Mouse (Mus musculus) liver, embryonic 15.5 days (tissue): Measurements from ENCODE around the gene Sart1. TPM values are rescaled to one million over a fixed set of nuclear protein-coding genes. Genes with fewer than 3 reads are reported as not detected.
"Not testable (repeated sequence)": the region's sequence is repeated elsewhere in the genome, so short reads cannot be mapped to it uniquely, and the experiment has no call there.

Experiments
- ATAC-seq: fragments of 200-750 bp; cut with Nextera tagmentation; 2 replicates; pipeline ENCODE4 v1.8.0; 2017; ENCODE audit warnings: moderate number of reproducible peaks, mild to moderate bottlenecking, moderate library complexity; ENCODE audit not compliant: insufficient read depth
- H3K27ac ChIP-seq: fragments of 300-500 bp; sonication (generic); replicated peaks from 2 replicates; pipeline ENCODE4 v1.5.1; 2015; ENCODE audit warnings: mild to moderate bottlenecking, inconsistent platforms
- H3K27me3 ChIP-seq: fragments of 300-500 bp; sonication (generic); 2 replicates; pipeline ENCODE4 v1.6.1; 2015; ENCODE audit warnings: mild to moderate bottlenecking, inconsistent platforms
- H3K36me3 ChIP-seq: fragments of 300-500 bp; sonication (generic); replicated peaks from 2 replicates; pipeline ENCODE4 v1.6.1; 2015; ENCODE audit warnings: moderate library complexity, mild to moderate bottlenecking, inconsistent platforms
- H3K4me1 ChIP-seq: fragments of 300-500 bp; sonication (generic); replicated peaks from 2 replicates; pipeline ENCODE4 v1.6.1; 2015; ENCODE audit warnings: inconsistent platforms
- H3K4me2 ChIP-seq: fragments of 300-500 bp; sonication (generic); 2 replicates; pipeline ENCODE4 v1.6.1; 2015; ENCODE audit warnings: moderate library complexity, mild to moderate bottlenecking, inconsistent platforms
- H3K4me3 ChIP-seq: fragments of 300-500 bp; sonication (generic); replicated peaks from 2 replicates; pipeline ENCODE4 v1.5.1; 2015; ENCODE audit warnings: mild to moderate bottlenecking, inconsistent platforms
- H3K9ac ChIP-seq: fragments of 300-500 bp; sonication (generic); 2 replicates; pipeline ENCODE4 v1.6.1; 2015; ENCODE audit warnings: moderate library complexity, mild to moderate bottlenecking, inconsistent platforms
- H3K9me3 ChIP-seq: fragments of 300-500 bp; sonication (generic); replicated peaks from 2 replicates; pipeline ENCODE4 v1.6.1; 2016; ENCODE audit warnings: inconsistent platforms
- WGBS: fragments of 180-500 bp; shearing (Covaris S2); methylation state at CpG from one replicate; pipeline ENCODE4 v1.1.7; 2015; ENCODE audit warnings: mixed read lengths; ENCODE audit not compliant: insufficient replicate concordance; 5-methylcytosine and 5-hydroxymethylcytosine counted together
- polyA plus RNA-seq: library from polyadenylated mRNA; unstranded; fragments of >200 nt; fragmentation: Nextera tagmentation; extraction: Ambion mirVana; gene quantifications from 2 replicates; pipeline ENCODE4 v1.2.1, GENCODE M21; 2015

Sart1 gene
- polyA plus RNA-seq, 1 experiment from 2014 or later = 26.5 TPM

DNA sequence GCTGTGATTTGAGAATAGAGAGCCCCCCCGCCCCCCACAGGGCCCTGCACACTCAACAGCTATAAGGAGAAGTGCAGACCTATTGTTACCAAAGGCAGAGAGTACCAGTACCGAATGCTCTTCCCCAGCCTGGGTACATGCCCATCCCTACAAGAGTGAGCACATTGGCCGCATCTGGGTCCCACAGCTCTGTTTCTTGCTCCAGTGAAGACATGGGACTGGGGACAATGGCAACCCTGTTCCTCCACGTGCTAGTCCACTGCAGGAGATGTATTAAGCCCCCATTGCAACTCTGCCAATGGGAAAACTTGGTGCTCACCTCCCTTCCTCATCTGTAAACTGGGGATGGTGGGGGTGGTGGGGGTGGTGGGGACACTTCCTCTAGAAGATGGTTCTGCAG is 25.3 kb upstream of the Sart1 start:
- ATAC-seq = no peak
- Histone ChIP-seq H3K9ac (no peak overlapping the region), H3K4me2 (no peak overlapping the region), H3K4me1 (peaks cover 15% of the 10 kb centered on the region; the same call in 1 of the 2 replicates), H3K4me3 (no peak overlapping the region), H3K9me3 (no peaks in the 10 kb centered on the region), H3K27ac (no peak overlapping the region), H3K36me3 (peaks cover 15% of the 10 kb centered on the region; the same call in 1 of the 2 replicates), H3K27me3 (no peaks in the 10 kb centered on the region)
- WGBS = 61% methylated on average over 4 of the region's 4 CpGs

DNA sequence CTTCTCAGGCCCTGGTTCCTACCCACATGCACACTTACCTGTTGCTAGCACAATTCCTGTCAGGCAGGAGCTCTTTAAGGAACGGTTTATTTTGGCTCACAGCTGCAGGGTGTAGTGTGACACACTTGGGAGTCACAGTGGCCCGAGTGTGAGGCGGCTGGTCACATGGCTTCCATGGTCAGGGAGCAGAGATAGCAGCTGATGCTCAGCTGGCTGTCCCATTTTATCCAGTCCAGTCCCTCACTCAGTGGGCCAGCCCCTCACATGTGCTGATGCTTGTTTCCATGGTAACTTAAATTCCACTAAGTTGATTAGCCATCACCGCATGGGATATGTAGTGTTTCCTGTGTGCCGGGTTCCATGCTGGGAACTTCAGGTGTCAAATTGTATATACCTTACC is 23.5 kb upstream of the Sart1 start:
- no peak for ATAC-seq
- H3K9ac ChIP-seq = no peak overlapping the region
- no peaks in the 10 kb centered on the region for H3K9me3 ChIP-seq
- no peak overlapping the region for H3K27ac ChIP-seq
- H3K4me3 ChIP-seq = no peak overlapping the region
- H3K4me1 ChIP-seq = peaks cover 33% of the 10 kb centered on the region
- WGBS = 72% methylated on average over 5 of the region's 5 CpGs
- H3K4me2 ChIP-seq = no peak overlapping the region
- 0 out of 2 replicates have a peak, but pooled peaks cover 8% of the 10 kb centered on the region for H3K36me3 ChIP-seq
- no peaks in the 10 kb centered on the region for H3K27me3 ChIP-seq

DNA sequence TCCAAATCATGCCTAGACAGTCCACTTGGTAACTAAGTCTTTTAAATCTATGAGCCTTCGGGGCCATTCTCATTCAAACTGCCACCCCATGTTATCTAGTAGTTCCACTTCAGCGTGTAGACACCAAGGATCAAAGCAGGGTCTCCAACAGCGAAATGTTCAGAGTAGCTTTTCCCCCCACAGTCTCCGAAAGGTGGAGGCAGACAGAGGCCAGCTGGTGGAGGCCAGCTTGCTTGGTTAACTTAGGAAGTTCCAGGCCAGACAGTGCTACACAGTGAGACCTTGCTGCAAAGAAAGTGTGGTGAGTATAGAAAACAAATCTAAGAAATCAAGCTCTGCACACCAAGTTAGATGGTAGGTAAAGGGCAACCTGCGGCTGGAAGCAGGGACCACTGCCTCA is 22.1 kb upstream of the Sart1 start:
- no peak overlapping the region for H3K9ac ChIP-seq
- 0 out of 2 replicates have a peak, but pooled peaks cover 8% of the 10 kb centered on the region for H3K36me3 ChIP-seq
- 75% methylated on average over 5 of the region's 5 CpGs for WGBS
- H3K27me3 ChIP-seq = no peaks in the 10 kb centered on the region
- H3K9me3 ChIP-seq = no peaks in the 10 kb centered on the region
- H3K4me3 ChIP-seq = no peak overlapping the region
- H3K4me1 ChIP-seq = peaks cover 40% of the 10 kb centered on the region
- no peak overlapping the region for H3K27ac ChIP-seq
- ATAC-seq = no peak
- H3K4me2 ChIP-seq = no peak overlapping the region

DNA sequence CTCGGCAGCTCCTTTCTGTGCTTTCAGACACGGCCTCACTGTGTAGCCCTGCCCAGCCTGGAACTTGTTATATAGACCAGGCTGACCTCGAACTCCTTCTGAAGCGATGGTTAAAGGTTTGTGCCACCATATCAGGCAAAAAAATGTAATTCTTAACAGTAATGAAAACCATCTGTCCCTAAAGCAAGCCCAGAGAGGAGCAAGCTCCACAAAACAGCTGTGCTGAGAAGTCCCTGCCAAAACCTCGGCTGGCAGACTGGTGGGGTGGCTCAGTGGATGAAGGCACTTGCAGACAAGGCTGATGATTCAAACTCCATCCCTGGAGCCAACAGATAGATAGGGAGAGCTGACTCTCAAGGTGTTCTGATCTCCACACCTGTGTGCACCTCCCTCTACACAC is 20.6 kb upstream of the Sart1 start:
- H3K27ac ChIP-seq = peak overlapping the region; percentile 99
- H3K4me3 ChIP-seq = no peak overlapping the region; the same call in 1 of the 2 replicates
- WGBS = 67% methylated on average over 5 of the region's 5 CpGs

DNA sequence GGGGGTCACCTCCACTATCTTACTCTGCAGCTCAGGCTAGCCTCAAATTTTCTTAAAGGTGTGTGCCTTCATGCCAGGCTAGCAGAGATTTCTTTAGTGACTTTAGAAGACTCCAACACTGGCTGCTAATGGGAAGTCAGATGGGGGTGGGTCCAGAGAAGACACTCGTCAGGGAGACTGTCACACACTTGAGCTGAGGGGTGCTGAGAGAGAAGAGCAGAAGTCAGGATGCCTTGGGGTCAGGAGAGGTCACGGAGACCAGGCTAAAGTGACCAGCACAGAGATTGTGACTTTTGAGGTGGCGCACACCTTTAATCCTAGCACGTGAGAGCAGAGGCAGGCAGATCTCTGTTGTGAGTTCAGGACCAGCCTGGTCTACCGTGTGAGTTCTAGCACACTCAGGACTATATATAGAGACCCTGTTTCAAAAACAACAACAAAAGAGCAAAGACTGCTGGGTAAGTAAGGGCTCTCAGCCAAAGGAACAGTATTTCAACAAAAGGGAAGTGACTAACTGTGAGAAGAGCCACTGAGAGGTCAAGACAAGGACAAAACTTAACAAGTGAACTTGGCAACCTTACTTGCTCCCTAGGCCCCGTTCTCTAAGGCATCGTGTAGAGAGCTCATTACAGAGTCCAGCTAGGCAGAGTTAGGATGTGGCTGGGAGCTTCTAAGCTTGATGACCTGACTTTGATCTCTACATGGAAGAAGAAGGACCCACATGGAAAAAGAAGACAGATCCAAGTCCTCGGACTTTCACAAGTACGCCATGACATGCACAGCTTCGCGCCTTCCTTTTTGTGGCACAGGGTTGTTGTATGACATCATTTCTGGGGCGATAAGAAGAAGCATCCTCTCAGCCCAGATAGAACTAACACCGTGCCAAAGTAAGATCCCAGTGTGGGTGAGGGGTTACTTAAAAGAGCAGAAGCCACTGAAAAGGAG is 19.8 kb upstream of the Sart1 start:
- H3K27me3 ChIP-seq = no peaks in the 10 kb centered on the region
- 76% methylated on average over 13 of the region's 13 CpGs for WGBS
- H3K9ac ChIP-seq = peak overlapping the region; percentile 85
- ATAC-seq = no peak
- H3K4me1 ChIP-seq = peaks cover 38% of the 10 kb centered on the region
- peak overlapping the region; percentile 78 for H3K4me3 ChIP-seq
- peak overlapping the region; percentile 99 for H3K27ac ChIP-seq
- H3K4me2 ChIP-seq = peak overlapping the region; percentile 73
- H3K36me3 ChIP-seq = 0 out of 2 replicates have a peak, but pooled peaks cover 8% of the 10 kb centered on the region
- H3K9me3 ChIP-seq = no peaks in the 10 kb centered on the region

More for the DNA sequence above, 20.6 kb upstream of the Sart1 start:
- H3K27me3 ChIP-seq = no peaks in the 10 kb centered on the region
- H3K9me3 ChIP-seq = no peaks in the 10 kb centered on the region
- H3K4me1 ChIP-seq = peaks cover 38% of the 10 kb centered on the region
- ATAC-seq = no peak
- H3K4me2 ChIP-seq = no peak overlapping the region
- H3K36me3 ChIP-seq = 0 out of 2 replicates have a peak, but pooled peaks cover 8% of the 10 kb centered on the region
- H3K9ac ChIP-seq = 0 out of 2 replicates have a peak overlapping the region, but pooled peaks have one; percentile 9

DNA sequence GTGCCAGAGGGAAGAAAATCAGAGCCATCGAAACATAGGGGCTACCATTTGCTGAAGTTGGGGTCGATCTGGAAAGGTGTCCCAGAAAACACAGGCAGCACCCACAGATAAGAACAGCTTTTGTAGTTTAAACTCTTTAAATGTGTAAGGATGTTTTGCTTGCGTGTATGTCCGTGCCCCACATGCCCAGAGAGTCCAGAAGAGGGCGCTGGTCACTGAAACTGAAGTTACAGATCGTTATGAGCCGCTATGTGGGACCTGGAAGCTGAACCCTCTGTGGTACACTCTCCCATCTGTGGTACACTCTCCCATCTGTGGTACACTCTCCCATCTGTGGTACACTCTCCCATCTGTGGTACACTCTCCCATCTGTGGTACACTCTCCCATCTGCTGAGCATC is 18.6 kb upstream of the Sart1 start:
- H3K4me3 ChIP-seq = peak overlapping the region; percentile 78
- ATAC-seq = peak; percentile 69
- peak overlapping the region; percentile 99 for H3K27ac ChIP-seq
- no peaks in the 10 kb centered on the region for H3K9me3 ChIP-seq
- H3K36me3 ChIP-seq = 0 out of 2 replicates have a peak, but pooled peaks cover 8% of the 10 kb centered on the region
- 11% methylated on average over 7 of the region's 7 CpGs for WGBS
- H3K9ac ChIP-seq = peak overlapping the region; percentile 85
- H3K4me1 ChIP-seq = peaks cover 38% of the 10 kb centered on the region
- H3K27me3 ChIP-seq = no peaks in the 10 kb centered on the region
- H3K4me2 ChIP-seq = peak overlapping the region; percentile 73

DNA sequence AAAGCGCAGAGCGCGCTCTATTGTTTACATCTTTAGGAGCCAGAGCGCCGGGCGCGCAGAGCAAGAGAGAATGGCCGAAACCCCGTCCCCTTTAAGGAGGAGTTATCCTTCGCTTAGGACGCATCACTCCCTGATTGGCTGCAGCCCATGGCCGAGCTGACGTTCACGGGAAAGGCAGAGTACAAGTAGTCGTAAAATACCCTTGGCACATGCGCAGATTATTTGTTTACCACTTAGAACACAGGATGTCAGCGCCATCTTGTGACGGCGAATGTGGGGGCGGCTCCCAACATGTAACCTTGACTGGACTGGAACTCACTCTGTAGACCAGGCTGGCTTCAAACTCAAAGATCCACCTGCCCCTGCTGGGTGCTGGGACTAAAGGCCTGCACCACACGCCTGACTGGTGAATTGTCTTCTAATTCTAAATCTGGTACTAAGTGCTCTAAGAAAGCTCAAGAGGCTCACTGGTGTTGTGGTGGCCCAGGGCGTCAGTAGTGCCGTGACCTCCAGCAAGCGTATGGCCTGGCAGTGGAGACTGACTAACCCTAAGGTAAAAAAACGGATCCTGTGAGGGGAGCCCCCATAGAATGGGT is 18.1 kb upstream of the Sart1 start:
- Histone ChIP-seq H3K4me1 (peaks cover 38% of the 10 kb centered on the region), H3K4me3 (peak overlapping the region; percentile 78), H3K4me2 (peak overlapping the region; percentile 73), H3K27ac (peak overlapping the region; percentile 99), H3K9ac (peak overlapping the region; percentile 85)
- H3K27me3 ChIP-seq, H3K36me3 ChIP-seq, H3K9me3 ChIP-seq: not testable (repeated sequence)
- WGBS = 13% methylated on average over 24 of the region's 25 CpGs
- ATAC-seq = peak; percentile 82

DNA sequence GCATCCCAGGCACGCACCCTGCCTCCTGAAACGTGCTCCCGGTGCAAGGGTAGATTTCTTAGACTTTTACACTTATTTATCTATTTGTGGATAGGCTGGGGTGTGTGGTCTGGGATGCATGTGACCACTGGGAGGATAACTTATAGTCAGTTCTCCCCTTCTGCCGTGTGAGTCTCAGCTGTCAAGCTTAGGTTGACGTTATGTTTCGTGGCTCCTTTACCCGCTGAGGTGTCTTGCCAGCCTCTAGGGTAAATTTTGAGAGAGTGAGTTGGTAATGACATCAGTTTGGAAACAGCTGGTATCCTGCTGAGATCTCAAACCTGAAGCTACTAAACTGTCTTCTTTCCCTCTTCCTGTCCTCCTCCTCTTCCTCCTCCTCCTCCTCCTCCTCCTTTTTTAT is 17.4 kb upstream of the Sart1 start:
- 16% methylated on average over 7 of the region's 7 CpGs for WGBS
- Histone ChIP-seq H3K4me1 (peaks cover 38% of the 10 kb centered on the region), H3K27ac (peak overlapping the region; percentile 84), H3K4me2 (peak overlapping the region; percentile 72), H3K27me3 (no peaks in the 10 kb centered on the region), H3K36me3 (0 out of 2 replicates have a peak, but pooled peaks cover 8% of the 10 kb centered on the region), H3K9me3 (no peaks in the 10 kb centered on the region), H3K9ac (peak overlapping the region; percentile 63), H3K4me3 (peak overlapping the region; percentile 59)
- no peak for ATAC-seq

DNA sequence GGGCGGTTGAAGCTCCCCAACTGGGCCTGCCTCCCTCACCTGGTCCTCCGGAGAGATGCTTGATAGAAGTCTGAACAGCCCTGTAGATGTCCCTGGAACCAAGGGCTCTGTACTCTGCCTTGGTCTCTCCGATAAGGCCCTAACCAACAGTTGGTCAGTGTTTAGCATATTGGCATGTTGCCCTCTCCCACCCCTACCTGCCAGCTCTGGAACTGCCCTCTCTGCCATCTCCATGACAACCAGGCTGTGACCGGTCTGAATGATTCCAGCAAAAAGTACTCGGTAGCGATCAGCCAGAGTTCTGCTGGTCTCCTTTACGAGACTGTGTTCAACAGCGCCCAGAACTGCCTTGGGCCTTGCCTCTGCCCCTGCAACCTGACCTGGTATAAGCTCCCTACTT is 13.8 kb upstream of the Sart1 start, which contains the start of gene Tsga10ip:
TSS of gene Tsga10ip (minus strand) at position 234 of the 400 bp plus-strand sequence.
- Histone ChIP-seq H3K27ac (no peak within 1 kb of the TSS), H3K9me3 (no peaks in the 10 kb centered on the region), H3K4me2 (no peak within 1 kb of the TSS), H3K4me3 (no peak within 1 kb of the TSS), H3K9ac (no peak within 1 kb of the TSS), H3K27me3 (no peaks in the 10 kb centered on the region), H3K4me1 (peaks cover 13% of the 10 kb centered on the region), H3K36me3 (no peaks in the 10 kb centered on the region)
- 77% methylated on average over 8 of the region's 8 CpGs for WGBS
- no peak for ATAC-seq

DNA sequence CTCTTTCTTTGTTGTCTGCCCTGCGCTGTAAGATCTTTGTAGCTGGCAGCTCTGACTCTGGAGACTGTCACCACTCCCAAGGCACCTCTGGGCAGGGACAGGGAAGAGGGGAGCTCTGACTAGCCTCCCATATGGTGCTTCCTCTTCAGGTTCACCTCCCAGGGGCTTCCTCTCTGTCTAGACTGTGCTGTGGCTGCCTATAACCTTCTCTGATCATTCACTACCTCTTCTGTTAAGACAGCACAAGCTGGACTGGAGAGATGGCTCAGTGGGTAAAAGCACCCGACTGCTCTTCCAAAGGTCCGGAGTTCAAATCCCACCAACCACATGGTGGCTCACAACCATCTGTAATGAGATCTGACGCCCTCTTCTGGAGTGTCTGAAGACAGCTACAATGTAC is 12.6 kb upstream of the Sart1 start:
- H3K4me3 ChIP-seq, H3K9ac ChIP-seq, H3K36me3 ChIP-seq, ATAC-seq, H3K9me3 ChIP-seq, H3K4me2 ChIP-seq, H3K27ac ChIP-seq, H3K27me3 ChIP-seq, H3K4me1 ChIP-seq: not testable (repeated sequence)
- WGBS = 61% methylated on average over 4 of the region's 4 CpGs

DNA sequence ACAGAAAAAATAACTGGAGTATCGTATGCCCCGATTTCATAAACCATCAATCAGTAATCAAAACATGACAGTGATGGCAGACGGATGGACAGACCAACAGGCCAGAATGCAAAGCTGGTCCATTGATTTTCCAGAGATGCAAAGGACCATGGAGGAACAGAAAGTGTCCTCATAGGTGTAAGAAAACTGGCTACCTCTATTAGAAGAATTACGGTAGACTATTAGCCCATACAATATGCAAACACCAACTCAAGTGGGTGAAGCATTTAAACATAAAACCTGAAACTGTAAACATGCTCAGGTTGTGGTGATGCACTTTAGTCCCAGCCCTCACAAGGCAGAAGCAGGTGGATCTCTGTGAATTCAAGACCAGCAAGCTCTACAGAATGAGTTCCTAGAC is 6.9 kb upstream of the Sart1 start:
- no peaks in the 10 kb centered on the region for H3K27me3 ChIP-seq

More for the DNA sequence above, 6.9 kb upstream of the Sart1 start:
- no peak for ATAC-seq
- H3K27ac ChIP-seq = no peak overlapping the region
- no peak overlapping the region for H3K9ac ChIP-seq
- H3K9me3 ChIP-seq = no peaks in the 10 kb centered on the region
- H3K36me3 ChIP-seq = no peaks in the 10 kb centered on the region
- no peak overlapping the region for H3K4me3 ChIP-seq
- peaks cover 14% of the 10 kb centered on the region for H3K4me1 ChIP-seq
- WGBS = 56% methylated on average over 4 of the region's 4 CpGs
- no peak overlapping the region for H3K4me2 ChIP-seq
